In genomic region chr13:97821630-97822029, GRCm38 (mm10) we compare ENCODE assay signal across 25 mouse cellular contexts.
DNase-seq lines count a peak whose midpoint lies in the region; ATAC-seq lines count a peak whose summit lies in the region.
"Had no signal": no experiment of that assay in that cellular context is flagged by ENCODE, and none has a peak within 500 bp of the region (broad histone marks: within the 10 kb centered on the region; RNA-seq: fewer than 3 reads in every experiment).

No protein-coding gene starts in this region.

- no peak overlapping the region for H3K27ac ChIP-seq in intestine, embryonic 14.5 days (ENCODE audit: low read depth)
- no peak overlapping the region for H3K27ac ChIP-seq in intestine, embryonic 16.5 days (ENCODE audit: low read length)
- H3K27ac ChIP-seq in neural tube, embryonic 13.5 days (replicated peaks): 0 out of 2 replicates have a peak overlapping the region, but pooled peaks have one; percentile 11
- H3K27ac ChIP-seq: embryonic facial prominence, embryonic 12.5 days; hindbrain, embryonic 12.5 days; liver, embryonic 12.5 days; midbrain, embryonic 10.5 days; midbrain, embryonic 15.5 days had no signal

- no peak overlapping the region for H3K4me2 ChIP-seq in intestine, embryonic 14.5 days (ENCODE audit: low read length)
- no peak overlapping the region for H3K4me2 ChIP-seq in intestine, embryonic 16.5 days (ENCODE audit: low read depth, low read length)
- H3K4me2 ChIP-seq in neural tube, embryonic 13.5 days: no peak overlapping the region
- H3K4me2 ChIP-seq: embryonic facial prominence, embryonic 12.5 days; hindbrain, embryonic 12.5 days; liver, embryonic 12.5 days; midbrain, embryonic 15.5 days had no signal

- 47% methylated on average over 2 of the region's 2 CpGs for WGBS in intestine, embryonic 14.5 days
- 36% methylated on average over 2 of the region's 2 CpGs for WGBS in intestine, embryonic 16.5 days
- WGBS in neural tube, embryonic 13.5 days: 40% methylated on average over 2 of the region's 2 CpGs

- no peak overlapping the region for H3K4me3 ChIP-seq in intestine, embryonic 14.5 days (ENCODE audit: low read depth, low read length)
- H3K4me3 ChIP-seq in intestine, embryonic 16.5 days (ENCODE audit: low read length): no peak overlapping the region
- no peak overlapping the region for H3K4me3 ChIP-seq in neural tube, embryonic 13.5 days
- H3K4me3 ChIP-seq: embryonic facial prominence, embryonic 12.5 days; hindbrain, embryonic 12.5 days; liver, embryonic 12.5 days; midbrain, embryonic 10.5 days; midbrain, embryonic 15.5 days had no signal

- no peaks in the 10 kb centered on the region for H3K9me3 ChIP-seq in intestine, embryonic 14.5 days (ENCODE audit: control insufficient read depth, low read length)
- H3K9me3 ChIP-seq in intestine, embryonic 16.5 days (ENCODE audit: control insufficient read depth, low read length): no peaks in the 10 kb centered on the region
- no peaks in the 10 kb centered on the region for H3K9me3 ChIP-seq in neural tube, embryonic 13.5 days
- H3K9me3 ChIP-seq: embryonic facial prominence, embryonic 12.5 days; hindbrain, embryonic 12.5 days; liver, embryonic 12.5 days; midbrain, embryonic 10.5 days; midbrain, embryonic 15.5 days had no signal

- H3K4me1 ChIP-seq in intestine, embryonic 14.5 days (replicated peaks; ENCODE audit: control insufficient read depth, insufficient read depth, low read length): peaks cover 21% of the 10 kb centered on the region
- peaks cover 17% of the 10 kb centered on the region for H3K4me1 ChIP-seq in intestine, embryonic 16.5 days (ENCODE audit: control insufficient read depth, insufficient read depth, low read length)
- peaks cover 49% of the 10 kb centered on the region for H3K4me1 ChIP-seq in neural tube, embryonic 13.5 days (replicated peaks)

- H3K36me3 ChIP-seq in intestine, embryonic 14.5 days (ENCODE audit: control insufficient read depth, insufficient read depth, low read length): no peaks in the 10 kb centered on the region
- H3K36me3 ChIP-seq in intestine, embryonic 16.5 days (ENCODE audit: control insufficient read depth, insufficient read depth, low read length): no peaks in the 10 kb centered on the region
- no peaks in the 10 kb centered on the region for H3K36me3 ChIP-seq in neural tube, embryonic 13.5 days
- H3K36me3 ChIP-seq: embryonic facial prominence, embryonic 12.5 days; hindbrain, embryonic 12.5 days; liver, embryonic 12.5 days; midbrain, embryonic 10.5 days; midbrain, embryonic 15.5 days had no signal

- H3K9ac ChIP-seq in intestine, embryonic 14.5 days (ENCODE audit: low read length): no peak overlapping the region
- H3K9ac ChIP-seq in intestine, embryonic 16.5 days (ENCODE audit: low read depth, low read length): no peak overlapping the region
- no peak overlapping the region for H3K9ac ChIP-seq in neural tube, embryonic 13.5 days
- H3K9ac ChIP-seq: embryonic facial prominence, embryonic 12.5 days; hindbrain, embryonic 12.5 days; liver, embryonic 12.5 days; liver, postnatal 0 days; midbrain, embryonic 15.5 days had no signal

- peak; percentile 7 for DNase-seq in adrenal gland, adult 2 months
- no peak for DNase-seq in adrenal gland, postnatal 10 days
- DNase-seq in intestine, embryonic 14.5 days (ENCODE audit: low spot score): peak; percentile 32
- peak; percentile 29 for DNase-seq in kidney, postnatal 14 days
- DNase-seq in kidney, adult 11 months: no peak
- DNase-seq in neural tube, embryonic 10.5 days (ENCODE audit: extremely low spot score, low spot score): no peak
- DNase-seq: cerebellum, adult 11-12 months; cerebellum, adult 9-11 months; embryo, embryonic 11 days; gastrocnemius, postnatal 14 days; heart, postnatal 14 days; kidney, adult 9 months; layer of hippocampus, adult 9-11 months; lung, postnatal 14 days; right cerebral cortex, adult 18-20 months; spleen, adult 18-20 months; thymus, postnatal 14 days had no signal

- H3K27me3 ChIP-seq in intestine, embryonic 14.5 days (replicated peaks; ENCODE audit: control insufficient read depth, insufficient read depth, low read length): no peaks in the 10 kb centered on the region
- no peaks in the 10 kb centered on the region for H3K27me3 ChIP-seq in intestine, embryonic 16.5 days (replicated peaks; ENCODE audit: control insufficient read depth, insufficient read depth, low read length)
- H3K27me3 ChIP-seq in neural tube, embryonic 13.5 days: no peaks in the 10 kb centered on the region
- H3K27me3 ChIP-seq: hindbrain, embryonic 12.5 days; liver, embryonic 12.5 days; midbrain, embryonic 15.5 days had no signal

- ATAC-seq in intestine, embryonic 14.5 days (replicated peaks; ENCODE audit: low FRiP score, low TSS enrichment, low read depth): no peak
- no peak for ATAC-seq in intestine, embryonic 16.5 days
- no peak for ATAC-seq in neural tube, embryonic 13.5 days (ENCODE audit: low read depth)
- ATAC-seq: liver, embryonic 12.5 days; liver, postnatal 0 days; midbrain, embryonic 15.5 days had no signal

Comparison
In these comparisons a context has a peak if more than half of its experiments do, and no peak if none do; other contexts are left out.
1. DNase-seq: peak in adrenal gland, adult 2 months (single experiment), intestine, embryonic 14.5 days (single experiment) and kidney, postnatal 14 days (single experiment); none in adrenal gland, postnatal 10 days (single experiment), kidney, adult 11 months (single experiment) and neural tube, embryonic 10.5 days (single experiment).